26 mouse cellular contexts compared by ENCODE assay signal in the genomic region with DNA sequence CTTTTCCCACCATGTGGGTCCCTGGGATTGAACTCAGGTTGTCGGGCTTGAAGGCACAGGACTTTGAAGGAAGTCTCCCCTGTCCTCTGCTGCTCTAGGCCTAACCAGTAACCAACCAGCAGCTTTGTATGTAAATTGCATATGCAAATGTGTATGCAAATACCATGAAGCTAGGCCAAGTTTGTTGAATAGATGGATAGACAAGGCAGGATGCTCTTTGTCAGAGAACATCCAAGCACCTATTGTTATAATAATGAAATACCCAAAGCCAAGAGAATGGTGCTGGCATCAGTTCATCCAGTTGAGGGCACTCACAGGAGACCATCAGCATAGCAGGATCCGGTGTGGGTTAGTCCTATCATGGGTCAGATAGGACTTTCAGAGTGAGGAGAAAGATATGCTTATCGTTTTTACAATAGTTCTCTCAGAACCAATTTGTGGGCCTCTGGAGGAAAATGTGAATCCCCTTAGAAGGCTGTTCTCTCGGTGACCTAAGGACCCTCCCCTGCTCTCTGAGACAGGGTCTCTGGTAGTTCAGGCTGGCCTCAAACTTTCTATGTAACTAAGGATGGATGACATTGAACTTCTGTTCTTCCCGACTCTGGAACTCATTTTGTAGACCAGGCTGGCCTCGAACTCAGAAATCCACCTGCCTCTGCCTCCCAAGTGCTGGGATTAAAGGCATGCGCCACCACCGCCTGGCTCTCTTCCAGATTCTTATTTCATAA. TPM values are rescaled to one million over a fixed set of nuclear protein-coding genes. Genes with fewer than 3 reads are reported as not detected.
"Had no signal": no experiment of that assay in that cellular context is flagged by ENCODE, and none has a peak within 500 bp of the region (broad histone marks: within the 10 kb centered on the region; RNA-seq: fewer than 3 reads in every experiment).

No protein-coding gene starts in this region.

- H3K36me3 ChIP-seq: limb, embryonic 10.5 days; limb, embryonic 13.5 days; liver, embryonic 12.5 days; liver, embryonic 15.5 days; lung, embryonic 15.5 days; midbrain, embryonic 10.5 days; midbrain, embryonic 13.5 days; neural tube, embryonic 13.5 days; stomach, embryonic 15.5 days had no signal

- DNase-seq: kidney, postnatal 25 days; layer of hippocampus, adult 9-11 months; liver; lung, adult 18-20 months; lung, postnatal 10 days; lung, postnatal 36 days; retina, postnatal 1 day; right cerebral cortex, postnatal 25 days; spleen, adult 18-20 months; thymus, postnatal 4 days had no signal

- ATAC-seq: liver, embryonic 12.5 days; midbrain, embryonic 13.5 days; midbrain, embryonic 16.5 days had no signal

- H3K4me2 ChIP-seq: limb, embryonic 13.5 days; liver, embryonic 12.5 days; liver, embryonic 15.5 days; lung, embryonic 15.5 days; midbrain, embryonic 13.5 days; neural tube, embryonic 13.5 days; stomach, embryonic 15.5 days had no signal

- H3K27ac ChIP-seq: kidney, postnatal 0 days; layer of hippocampus, adult 2 months; limb, embryonic 10.5 days; limb, embryonic 13.5 days; liver, embryonic 12.5 days; liver, embryonic 15.5 days; lung, embryonic 15.5 days; midbrain, embryonic 10.5 days; midbrain, embryonic 13.5 days; neural tube, embryonic 13.5 days; stomach, embryonic 15.5 days had no signal

- H3K4me1 ChIP-seq: limb, embryonic 10.5 days; limb, embryonic 13.5 days; liver, embryonic 12.5 days; liver, embryonic 15.5 days; megakaryocyte, embryonic 14.5 days; midbrain, embryonic 13.5 days; neural tube, embryonic 13.5 days had no signal

- H3K9me3 ChIP-seq: limb, embryonic 10.5 days; liver, embryonic 12.5 days; liver, embryonic 15.5 days; lung, embryonic 15.5 days; neural tube, embryonic 13.5 days; stomach, embryonic 15.5 days had no signal

- H3K27me3 ChIP-seq: limb, embryonic 13.5 days; liver, embryonic 12.5 days; liver, embryonic 15.5 days; lung, embryonic 15.5 days; midbrain, embryonic 13.5 days; neural tube, embryonic 13.5 days; stomach, embryonic 15.5 days had no signal

- H3K9ac ChIP-seq: limb, embryonic 13.5 days; liver, embryonic 12.5 days; liver, embryonic 15.5 days; lung, embryonic 15.5 days; midbrain, embryonic 13.5 days; neural tube, embryonic 13.5 days; stomach, embryonic 15.5 days had no signal

- H3K4me3 ChIP-seq: layer of hippocampus, adult 2 months; limb, embryonic 10.5 days; limb, embryonic 13.5 days; liver, embryonic 12.5 days; liver, embryonic 15.5 days; lung, embryonic 15.5 days; megakaryocyte, embryonic 14.5 days; midbrain, embryonic 10.5 days; midbrain, embryonic 13.5 days; myocyte; neural tube, embryonic 13.5 days; stomach, embryonic 15.5 days had no signal

RNA-seq across cellular contexts. Expression of gene Efhd1, which starts 49.8 kb away (rescaled TPM):
- total RNA-seq: monocyte, adult 5-6 weeks; neutrophil, adult 5-6 weeks had no signal
- polyA plus RNA-seq: liver, embryonic 12.5 days had no signal
